Mouse (Mus musculus): ENCODE results near the gene Gm17571. TPM values are rescaled to one million over a fixed set of nuclear protein-coding genes. Genes with fewer than 3 reads are reported as not detected.

The Gm17571 gene
- polyA plus RNA-seq, 1 experiment from 2014 or later = not detected

DNA sequence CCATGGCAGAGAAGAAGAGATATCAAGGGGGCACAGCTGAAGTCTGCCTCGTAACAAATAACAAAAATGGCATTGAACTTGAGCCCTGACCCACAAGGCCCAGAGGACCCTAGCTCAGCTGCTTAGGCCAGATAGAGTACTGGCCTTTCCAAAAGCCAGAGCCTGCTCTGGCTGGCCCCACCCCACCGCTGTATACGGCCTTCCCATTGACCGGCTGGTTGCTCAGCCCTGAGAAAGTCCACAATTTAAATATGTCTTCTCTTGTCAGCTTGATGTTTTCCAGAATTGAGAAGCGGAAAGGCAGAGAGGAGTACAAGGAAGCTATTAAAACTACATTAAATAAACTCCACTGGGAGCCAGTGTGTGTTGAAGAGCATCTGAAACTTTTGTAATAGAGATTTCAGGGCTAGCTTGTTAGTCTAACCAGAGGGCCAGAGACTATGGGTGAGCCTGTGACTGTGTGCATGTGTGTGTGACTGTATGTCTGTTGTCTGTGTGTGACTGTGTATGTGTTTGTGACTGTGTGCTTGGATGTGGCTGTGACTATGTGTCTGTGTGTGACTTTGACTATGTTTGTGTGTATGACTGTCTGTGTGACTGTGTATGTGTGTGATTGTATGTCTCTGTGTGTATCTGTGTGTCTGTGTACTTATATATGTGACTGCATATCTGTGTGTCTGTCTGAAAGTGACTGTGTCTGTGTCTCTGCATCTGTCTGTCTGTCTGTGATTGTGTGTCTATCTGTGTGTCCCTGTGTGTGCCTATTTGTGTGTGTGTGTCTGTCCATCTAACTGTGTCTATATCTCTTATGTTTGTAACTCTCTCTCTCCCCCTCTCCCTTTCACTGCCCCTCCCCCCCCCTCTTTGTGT is 36.9 kb upstream of the Gm17571 start:
- peak; percentile 81 for ATAC-seq (replicated peaks; ENCODE audit: low FRiP score, low TSS enrichment, low read depth)
- H3K4me2 ChIP-seq (ENCODE audit: low read length) = peak overlapping the region; percentile 14

GRCm38 (mm10) chr9:13479275-13479674 is 32.7 kb upstream of the Gm17571 start:
- DNase-seq (ENCODE audit: low spot score) = no peak
- Histone ChIP-seq H3K27ac (ENCODE audit: low read depth) (no peak overlapping the region), H3K9ac (ENCODE audit: low read length) (no peak overlapping the region), H3K9me3 (ENCODE audit: control insufficient read depth, low read length) (no peaks in the 10 kb centered on the region), H3K36me3 (ENCODE audit: control insufficient read depth, insufficient read depth, low read length) (no peaks in the 10 kb centered on the region), H3K4me3 (ENCODE audit: low read depth, low read length) (no peak overlapping the region), H3K4me2 (ENCODE audit: low read length) (no peak overlapping the region), H3K27me3 (replicated peaks; ENCODE audit: control insufficient read depth, insufficient read depth, low read length) (no peaks in the 10 kb centered on the region), H3K4me1 (replicated peaks; ENCODE audit: control insufficient read depth, insufficient read depth, low read length) (peaks cover 9% of the 10 kb centered on the region)
- 25% methylated on average over 4 of the region's 4 CpGs for WGBS
- no peak for ATAC-seq (replicated peaks; ENCODE audit: low FRiP score, low TSS enrichment, low read depth)

More for the DNA sequence above, 36.9 kb upstream of the Gm17571 start:
- 22% methylated on average over 5 of the region's 5 CpGs for WGBS
- no peaks in the 10 kb centered on the region for H3K27me3 ChIP-seq (replicated peaks; ENCODE audit: control insufficient read depth, insufficient read depth, low read length)
- peaks cover 23% of the 10 kb centered on the region for H3K4me1 ChIP-seq (replicated peaks; ENCODE audit: control insufficient read depth, insufficient read depth, low read length)
- no peaks in the 10 kb centered on the region for H3K9me3 ChIP-seq (ENCODE audit: control insufficient read depth, low read length)
- H3K4me3 ChIP-seq (ENCODE audit: low read depth, low read length) = no peak overlapping the region
- H3K27ac ChIP-seq (ENCODE audit: low read depth) = peak overlapping the region; percentile 57
- peak; percentile 60 for DNase-seq (ENCODE audit: low spot score)
- H3K36me3 ChIP-seq (ENCODE audit: control insufficient read depth, insufficient read depth, low read length) = no peaks in the 10 kb centered on the region
- H3K9ac ChIP-seq (ENCODE audit: low read length) = no peak overlapping the region

GRCm38 (mm10) chr9:13474951-13475350 is 28.4 kb upstream of the Gm17571 start:
- H3K27ac ChIP-seq (ENCODE audit: low read depth) = no peak overlapping the region
- no peaks in the 10 kb centered on the region for H3K27me3 ChIP-seq (replicated peaks; ENCODE audit: control insufficient read depth, insufficient read depth, low read length)
- no peaks in the 10 kb centered on the region for H3K9me3 ChIP-seq (ENCODE audit: control insufficient read depth, low read length)
- no peak overlapping the region for H3K9ac ChIP-seq (ENCODE audit: low read length)
- ATAC-seq (replicated peaks; ENCODE audit: low FRiP score, low TSS enrichment, low read depth) (no peak), DNase-seq (ENCODE audit: low spot score) (no peak)
- 91% methylated on average over 5 of the region's 5 CpGs for WGBS
- no peak overlapping the region for H3K4me3 ChIP-seq (ENCODE audit: low read depth, low read length)
- H3K4me1 ChIP-seq (replicated peaks; ENCODE audit: control insufficient read depth, insufficient read depth, low read length) = no peaks in the 10 kb centered on the region
- no peaks in the 10 kb centered on the region for H3K36me3 ChIP-seq (ENCODE audit: control insufficient read depth, insufficient read depth, low read length)
- no peak overlapping the region for H3K4me2 ChIP-seq (ENCODE audit: low read length)

DNA sequence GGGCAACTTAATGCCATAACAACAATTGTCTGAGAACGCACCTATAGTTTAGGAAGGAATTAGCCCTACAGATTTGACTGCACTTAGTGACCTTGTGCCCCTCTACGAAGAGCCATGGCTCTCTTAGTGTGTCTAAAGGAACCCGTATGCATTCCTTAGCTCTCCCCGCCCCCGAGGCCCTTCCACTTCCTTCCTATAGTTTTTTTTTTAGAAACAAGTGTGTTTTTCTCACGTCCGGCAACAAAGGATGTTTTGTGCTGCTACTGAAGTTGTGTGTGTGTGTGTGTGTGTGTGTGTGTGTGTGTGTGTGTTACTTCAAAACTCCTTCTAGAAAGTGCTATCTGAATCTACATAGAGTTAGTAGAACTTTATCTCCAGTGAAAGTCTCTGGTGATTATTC is 23.5 kb upstream of the Gm17571 start:
- Histone ChIP-seq H3K27ac (ENCODE audit: low read depth) (no peak overlapping the region), H3K4me1 (replicated peaks; ENCODE audit: control insufficient read depth, insufficient read depth, low read length) (peaks cover 10% of the 10 kb centered on the region), H3K27me3 (replicated peaks; ENCODE audit: control insufficient read depth, insufficient read depth, low read length) (no peaks in the 10 kb centered on the region), H3K4me3 (ENCODE audit: low read depth, low read length) (no peak overlapping the region), H3K36me3 (ENCODE audit: control insufficient read depth, insufficient read depth, low read length) (no peaks in the 10 kb centered on the region), H3K9ac (ENCODE audit: low read length) (no peak overlapping the region), H3K9me3 (ENCODE audit: control insufficient read depth, low read length) (no peaks in the 10 kb centered on the region), H3K4me2 (ENCODE audit: low read length) (no peak overlapping the region)
- 49% methylated on average over 7 of the region's 7 CpGs for WGBS
- ATAC-seq (replicated peaks; ENCODE audit: low FRiP score, low TSS enrichment, low read depth) = no peak
- DNase-seq (ENCODE audit: low spot score) = no peak

- Histone ChIP-seq H3K4me3 (ENCODE audit: low read depth, low read length) (no peak overlapping the region), H3K9me3 (ENCODE audit: control insufficient read depth, low read length) (no peaks in the 10 kb centered on the region), H3K9ac (ENCODE audit: low read length) (no peak overlapping the region), H3K4me2 (ENCODE audit: low read length) (no peak overlapping the region), H3K27me3 (replicated peaks; ENCODE audit: control insufficient read depth, insufficient read depth, low read length) (no peaks in the 10 kb centered on the region), H3K27ac (ENCODE audit: low read depth) (no peak overlapping the region; the same call in 1 of the 2 replicates), H3K4me1 (replicated peaks; ENCODE audit: control insufficient read depth, insufficient read depth, low read length) (peaks cover 10% of the 10 kb centered on the region), H3K36me3 (ENCODE audit: control insufficient read depth, insufficient read depth, low read length) (no peaks in the 10 kb centered on the region)
- ATAC-seq (replicated peaks; ENCODE audit: low FRiP score, low TSS enrichment, low read depth) = no peak
- DNase-seq (ENCODE audit: low spot score) = no peak
- WGBS = 68% methylated on average over 6 of the region's 6 CpGs
Measured at GRCm38 (mm10) chr9:13468778-13469177, 22.2 kb upstream of the Gm17571 start.

DNA sequence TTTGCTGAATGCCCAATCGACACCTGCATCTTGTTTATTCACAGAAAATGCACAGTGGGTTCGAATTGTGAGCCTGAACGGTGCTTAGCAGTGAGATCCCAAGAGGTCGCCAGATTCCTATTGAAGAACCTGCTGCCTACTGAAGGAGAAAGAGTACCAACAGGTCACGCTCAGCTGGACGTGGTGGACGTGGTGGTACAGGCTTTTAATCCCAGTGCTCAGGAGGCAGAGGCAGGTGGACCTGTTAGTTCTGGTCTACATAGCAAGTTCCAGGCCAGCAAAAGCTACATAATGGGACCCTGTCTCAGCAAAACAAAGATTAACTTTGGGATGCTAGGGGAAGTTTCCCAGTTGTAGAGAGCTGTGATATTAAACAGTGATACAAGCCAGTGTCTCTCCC is 21.2 kb upstream of the Gm17571 start:
- H3K9ac ChIP-seq (ENCODE audit: low read length) = no peak overlapping the region
- H3K27me3 ChIP-seq (replicated peaks; ENCODE audit: control insufficient read depth, insufficient read depth, low read length) = no peaks in the 10 kb centered on the region
- ATAC-seq (replicated peaks; ENCODE audit: low FRiP score, low TSS enrichment, low read depth) (no peak), DNase-seq (ENCODE audit: low spot score) (no peak)
- H3K4me3 ChIP-seq (ENCODE audit: low read depth, low read length) = no peak overlapping the region
- no peaks in the 10 kb centered on the region for H3K9me3 ChIP-seq (ENCODE audit: control insufficient read depth, low read length)
- WGBS = 87% methylated on average over 7 of the region's 7 CpGs
- H3K27ac ChIP-seq (ENCODE audit: low read depth) = no peak overlapping the region
- no peak overlapping the region for H3K4me2 ChIP-seq (ENCODE audit: low read length)
- H3K36me3 ChIP-seq (ENCODE audit: control insufficient read depth, insufficient read depth, low read length) = no peaks in the 10 kb centered on the region
- H3K4me1 ChIP-seq (replicated peaks; ENCODE audit: control insufficient read depth, insufficient read depth, low read length) = peaks cover 10% of the 10 kb centered on the region

GRCm38 (mm10) chr9:13466816-13467215 is 20.3 kb upstream of the Gm17571 start:
- Histone ChIP-seq H3K4me3 (ENCODE audit: low read depth, low read length) (no peak overlapping the region), H3K4me1 (replicated peaks; ENCODE audit: control insufficient read depth, insufficient read depth, low read length) (peaks cover 10% of the 10 kb centered on the region), H3K27ac (ENCODE audit: low read depth) (no peak overlapping the region), H3K4me2 (ENCODE audit: low read length) (no peak overlapping the region), H3K27me3 (replicated peaks; ENCODE audit: control insufficient read depth, insufficient read depth, low read length) (no peaks in the 10 kb centered on the region), H3K9me3 (ENCODE audit: control insufficient read depth, low read length) (no peaks in the 10 kb centered on the region), H3K36me3 (ENCODE audit: control insufficient read depth, insufficient read depth, low read length) (no peaks in the 10 kb centered on the region), H3K9ac (ENCODE audit: low read length) (no peak overlapping the region)
- DNase-seq (ENCODE audit: low spot score) = no peak
- WGBS = 80% methylated on average over 10 of the region's 10 CpGs
- ATAC-seq (replicated peaks; ENCODE audit: low FRiP score, low TSS enrichment, low read depth) = no peak

DNA sequence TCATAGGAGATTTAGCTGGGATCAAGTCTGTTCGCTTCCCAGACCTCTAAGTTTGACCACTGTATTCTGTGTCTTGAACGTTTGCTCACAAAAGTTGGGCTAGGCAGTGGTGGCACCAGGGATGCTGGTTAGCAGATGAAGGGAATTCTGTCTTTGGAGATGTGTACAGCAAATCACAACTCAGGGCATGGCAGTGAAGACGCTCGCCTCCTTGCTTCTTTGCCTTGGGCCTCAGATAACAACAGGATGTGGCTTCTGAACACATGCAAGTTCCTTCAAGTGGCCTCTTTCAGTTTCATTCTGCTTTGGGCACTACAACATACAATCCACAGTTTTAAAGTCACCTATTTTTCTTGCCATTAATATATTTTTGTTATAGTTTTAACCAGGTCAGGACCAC is 19.8 kb upstream of the Gm17571 start:
- Histone ChIP-seq H3K9ac (ENCODE audit: low read length) (no peak overlapping the region), H3K27ac (ENCODE audit: low read depth) (no peak overlapping the region), H3K27me3 (replicated peaks; ENCODE audit: control insufficient read depth, insufficient read depth, low read length) (no peaks in the 10 kb centered on the region), H3K9me3 (ENCODE audit: control insufficient read depth, low read length) (no peaks in the 10 kb centered on the region), H3K4me1 (replicated peaks; ENCODE audit: control insufficient read depth, insufficient read depth, low read length) (peaks cover 10% of the 10 kb centered on the region), H3K4me3 (ENCODE audit: low read depth, low read length) (no peak overlapping the region), H3K36me3 (ENCODE audit: control insufficient read depth, insufficient read depth, low read length) (no peaks in the 10 kb centered on the region), H3K4me2 (ENCODE audit: low read length) (no peak overlapping the region)
- no peak for DNase-seq (ENCODE audit: low spot score)
- no peak for ATAC-seq (replicated peaks; ENCODE audit: low FRiP score, low TSS enrichment, low read depth)
- 72% methylated on average over 4 of the region's 4 CpGs for WGBS
